Mouse (Mus musculus): ENCODE measurements at regions not wholly inside any gene's neighbourhood (a gene's known extent, or its start where the extent isn't known, plus 50 kb on each side); places are given as distances from the start of the nearest gene placed in this dataset.
"Not testable (repeated sequence)": the region's sequence is repeated elsewhere in the genome, so short reads cannot be mapped to it uniquely, and the experiment has no call there.

GRCm38 (mm10) chr17:50393698-50394097 lies 100.3 kb upstream of the Dazl start:
- in situ Hi-C loops (cut with MboI; ENCODE audit: low pct_unique_long_range_greater_than_20kb in 1 of 2, low sequenced_read_pairs in 2 of 2, unreplicated experiment in 1 of 2) = no loop called here

- in situ Hi-C loops (cut with MboI; ENCODE audit: low pct_unique_long_range_greater_than_20kb in 1 of 2, low sequenced_read_pairs in 2 of 2, unreplicated experiment in 1 of 2) = no loop called here
Observed at GRCm38 (mm10) chr17:50394801-50395200, 101.4 kb upstream of the Dazl start.

DNA sequence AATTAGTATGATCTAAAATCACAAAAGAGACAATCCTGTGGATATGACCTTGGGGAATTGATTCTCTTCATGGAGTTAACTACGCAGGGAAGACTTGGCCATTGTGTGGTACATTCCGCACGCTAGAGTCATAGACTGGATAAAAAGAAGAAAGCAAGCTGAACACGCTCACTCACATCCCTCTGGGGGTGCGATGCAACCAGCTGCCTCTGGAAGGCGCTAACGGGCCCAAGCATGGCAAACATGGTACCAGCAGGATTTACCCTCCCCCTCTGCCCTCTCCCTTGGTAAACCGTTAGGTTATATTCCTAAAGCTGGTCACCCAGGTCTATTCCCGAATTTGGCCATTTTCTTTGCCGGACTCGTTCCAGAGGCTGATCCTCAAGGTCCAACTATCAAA lies 102.2 kb upstream of the Dazl start:
- in situ Hi-C loops (cut with MboI; ENCODE audit: low pct_unique_long_range_greater_than_20kb in 1 of 2, low sequenced_read_pairs in 2 of 2, unreplicated experiment in 1 of 2) = no loop called here

- in situ Hi-C loops (cut with MboI; ENCODE audit: low pct_unique_long_range_greater_than_20kb in 1 of 2, low sequenced_read_pairs in 2 of 2, unreplicated experiment in 1 of 2) = no loop called here
Observed at GRCm38 (mm10) chr17:50397324-50397723, 103.9 kb upstream of the Dazl start.

GRCm38 (mm10) chr17:50407249-50407990 lies 101.8 kb upstream of the Plcl2 start:
- in situ Hi-C loops (cut with MboI; ENCODE audit: low pct_unique_long_range_greater_than_20kb in 1 of 2, low sequenced_read_pairs in 2 of 2, unreplicated experiment in 1 of 2) = no loop called here

- in situ Hi-C loops (cut with MboI; ENCODE audit: low pct_unique_long_range_greater_than_20kb in 1 of 2, low sequenced_read_pairs in 2 of 2, unreplicated experiment in 1 of 2) = no loop called here
Observed at GRCm38 (mm10) chr17:50408581-50408980, 100.6 kb upstream of the Plcl2 start.

- in situ Hi-C loops (cut with MboI; ENCODE audit: low pct_unique_long_range_greater_than_20kb in 1 of 2, low sequenced_read_pairs in 2 of 2, unreplicated experiment in 1 of 2) = no loop called here
Observed at GRCm38 (mm10) chr17:50409271-50409670, 99.9 kb upstream of the Plcl2 start.

GRCm38 (mm10) chr17:50409895-50410294 lies 99.3 kb upstream of the Plcl2 start:
- in situ Hi-C loops (cut with MboI; ENCODE audit: low pct_unique_long_range_greater_than_20kb in 1 of 2, low sequenced_read_pairs in 2 of 2, unreplicated experiment in 1 of 2) = no loop called here

DNA sequence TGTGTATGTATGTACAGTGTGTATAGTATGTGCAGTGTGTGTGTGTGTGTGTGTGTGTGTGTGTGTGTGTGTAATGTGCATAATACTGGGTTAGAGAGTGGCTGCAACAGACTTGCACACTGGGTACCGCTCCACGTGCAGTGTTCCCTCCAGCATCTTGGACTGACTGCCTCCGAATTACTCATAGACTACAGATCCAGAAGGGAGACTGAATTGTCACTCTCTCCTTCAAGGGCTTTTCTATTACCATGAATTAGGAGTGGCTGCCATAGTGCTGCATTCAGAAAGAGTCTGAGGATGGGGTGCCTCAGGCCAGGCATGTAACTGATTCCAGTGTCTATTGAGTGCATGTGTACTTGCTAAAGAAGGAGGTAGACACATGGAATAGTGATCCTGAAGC lies 98.9 kb upstream of the Plcl2 start:
- in situ Hi-C loops (cut with MboI; ENCODE audit: low pct_unique_long_range_greater_than_20kb in 1 of 2, low sequenced_read_pairs in 2 of 2, unreplicated experiment in 1 of 2) = no loop called here

- in situ Hi-C loops (cut with MboI; ENCODE audit: low pct_unique_long_range_greater_than_20kb in 1 of 2, low sequenced_read_pairs in 2 of 2, unreplicated experiment in 1 of 2) = no loop called here
Observed at GRCm38 (mm10) chr17:50412446-50412845, 96.8 kb upstream of the Plcl2 start.

GRCm38 (mm10) chr17:50413916-50414315 lies 95.3 kb upstream of the Plcl2 start:
- in situ Hi-C loops (cut with MboI; ENCODE audit: low pct_unique_long_range_greater_than_20kb in 1 of 2, low sequenced_read_pairs in 2 of 2, unreplicated experiment in 1 of 2) = no loop called here

- in situ Hi-C loops (cut with MboI; ENCODE audit: low pct_unique_long_range_greater_than_20kb in 1 of 2, low sequenced_read_pairs in 2 of 2, unreplicated experiment in 1 of 2) = no loop called here
Observed at GRCm38 (mm10) chr17:50415331-50416005, 93.7 kb upstream of the Plcl2 start.

- in situ Hi-C loops (cut with MboI; ENCODE audit: low pct_unique_long_range_greater_than_20kb in 1 of 2, low sequenced_read_pairs in 2 of 2, unreplicated experiment in 1 of 2) = no loop called here
Observed at GRCm38 (mm10) chr17:50416119-50416518, 93.1 kb upstream of the Plcl2 start.

- in situ Hi-C loops (cut with MboI; ENCODE audit: low pct_unique_long_range_greater_than_20kb in 1 of 2, low sequenced_read_pairs in 2 of 2, unreplicated experiment in 1 of 2) = no loop called here
Observed at GRCm38 (mm10) chr17:50416538-50417113, 92.6 kb upstream of the Plcl2 start.

GRCm38 (mm10) chr17:50418863-50419383 lies 90.3 kb upstream of the Plcl2 start:
- in situ Hi-C loops (cut with MboI; ENCODE audit: low pct_unique_long_range_greater_than_20kb in 1 of 2, low sequenced_read_pairs in 2 of 2, unreplicated experiment in 1 of 2) = no loop called here

GRCm38 (mm10) chr17:50419551-50419950 lies 89.7 kb upstream of the Plcl2 start:
- in situ Hi-C loops (cut with MboI; ENCODE audit: low pct_unique_long_range_greater_than_20kb in 1 of 2, low sequenced_read_pairs in 2 of 2, unreplicated experiment in 1 of 2) = not testable (repeated sequence)

- in situ Hi-C loops (cut with MboI; ENCODE audit: low pct_unique_long_range_greater_than_20kb in 1 of 2, low sequenced_read_pairs in 2 of 2, unreplicated experiment in 1 of 2) = no loop called here
Observed at GRCm38 (mm10) chr17:50419966-50420365, 89.2 kb upstream of the Plcl2 start.

GRCm38 (mm10) chr17:50420690-50421089 lies 88.5 kb upstream of the Plcl2 start:
- in situ Hi-C loops (cut with MboI; ENCODE audit: low pct_unique_long_range_greater_than_20kb in 1 of 2, low sequenced_read_pairs in 2 of 2, unreplicated experiment in 1 of 2) = no loop called here

DNA sequence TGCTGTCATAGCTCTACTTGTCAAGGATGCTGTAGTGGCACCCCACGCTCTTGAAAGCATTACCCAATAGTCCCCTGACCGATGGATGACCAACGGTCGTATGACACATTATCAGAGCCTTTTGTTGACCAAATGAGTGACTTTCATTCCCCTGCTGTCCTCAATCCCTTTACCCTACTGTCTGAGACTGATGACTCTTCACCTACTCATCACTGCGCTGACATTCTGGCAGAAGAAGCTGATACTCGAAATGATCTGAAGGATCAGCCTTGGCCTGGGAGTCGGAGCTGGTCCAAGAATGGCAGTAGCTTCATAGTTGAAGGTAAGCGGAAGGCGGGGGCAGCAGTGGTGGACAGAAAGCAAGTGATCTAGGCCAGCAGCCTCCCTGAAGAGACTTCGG lies 87.7 kb upstream of the Plcl2 start:
- in situ Hi-C loops (cut with MboI; ENCODE audit: low pct_unique_long_range_greater_than_20kb in 1 of 2, low sequenced_read_pairs in 2 of 2, unreplicated experiment in 1 of 2) = no loop called here

GRCm38 (mm10) chr17:50425110-50425509 lies 84.1 kb upstream of the Plcl2 start:
- in situ Hi-C loops (cut with MboI; ENCODE audit: low pct_unique_long_range_greater_than_20kb in 1 of 2, low sequenced_read_pairs in 2 of 2, unreplicated experiment in 1 of 2) = no loop called here

Data from mouse embryonic stem cell (cell line).